In the genomic region with DNA sequence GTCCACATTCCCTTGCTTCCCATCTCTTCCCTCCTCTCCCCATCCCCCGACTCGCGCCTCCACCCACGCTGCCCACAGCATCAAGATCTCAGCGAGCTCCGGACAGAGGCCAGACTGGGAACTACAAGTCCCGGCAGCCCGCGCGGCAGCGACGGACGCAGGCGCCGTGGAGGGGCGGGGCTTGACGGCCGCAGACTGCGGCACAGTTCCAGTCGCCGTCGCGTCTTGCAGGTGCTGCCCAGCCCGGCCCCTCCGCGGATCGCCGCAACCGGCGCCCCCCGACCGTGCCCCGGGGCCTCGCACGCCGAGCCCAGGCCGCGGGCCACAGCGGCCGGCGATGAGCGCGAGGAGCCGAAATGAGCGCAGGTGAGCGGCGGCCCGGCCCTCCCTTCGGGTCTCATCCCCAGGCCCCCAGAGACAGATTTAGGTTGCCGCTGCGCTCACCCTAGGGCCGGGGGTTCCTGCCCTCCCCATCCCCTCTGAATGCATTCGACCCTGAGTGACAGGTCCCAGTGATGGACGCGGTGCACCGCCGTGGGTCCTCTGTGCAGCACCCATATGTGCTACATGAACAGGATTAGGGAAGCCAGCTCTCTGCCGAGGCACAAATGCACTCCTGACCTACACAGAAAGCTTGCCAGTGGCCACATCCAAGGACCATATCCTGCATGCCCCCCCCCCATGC, we compare ENCODE assay signal across 7 mouse cellular contexts. TPM values are rescaled to one million over a fixed set of nuclear protein-coding genes. Genes with fewer than 3 reads are reported as not detected.
DNase-seq lines count a peak whose midpoint lies in the region; ATAC-seq lines count a peak whose summit lies in the region.

Gene Atp13a2 (plus strand): TSS at position 163 of the 685 bp plus-strand sequence.

- peak; percentile 89 for ATAC-seq in intestine, embryonic 15.5 days

- H3K9ac ChIP-seq in intestine, embryonic 15.5 days, result peak within 1 kb of the TSS; percentile 94

- under 1% methylated on average over 58 of the region's 58 CpGs for WGBS in intestine, embryonic 15.5 days
- under 1% methylated on average over 58 of the region's 58 CpGs for WGBS in midbrain, embryonic 10.5 days

- no peaks in the 10 kb centered on the region for H3K27me3 ChIP-seq in intestine, embryonic 15.5 days (replicated peaks)
- H3K27me3 ChIP-seq in midbrain, embryonic 10.5 days (ENCODE audit: low read depth, poor library complexity, severe bottlenecking), result no peaks in the 10 kb centered on the region

- intact Hi-C loops in gastrocnemius, postnatal 36 days (cut with DNase I), result no loop called here
- intact Hi-C loops in left cerebral cortex, postnatal 25 days (cut with DNase I), result no loop called here

- H3K4me3 ChIP-seq in intestine, embryonic 15.5 days (replicated peaks), result peak within 1 kb of the TSS; percentile 95
- H3K4me3 ChIP-seq in midbrain, embryonic 10.5 days, result peak within 1 kb of the TSS; percentile 74

- H3K4me2 ChIP-seq in intestine, embryonic 15.5 days (replicated peaks), result peak within 1 kb of the TSS; percentile 85

- peak; percentile 91 to 93 for DNase-seq in adrenal gland, adult 18-20 months (ENCODE audit: low spot score in 2 of 2)
- peak; percentile 94 for DNase-seq in embryo, embryonic 11 days
- peak; percentile 85 for DNase-seq in gastrocnemius, postnatal 36 days
- DNase-seq in left cerebral cortex, postnatal 25 days (ENCODE audit: low spot score in 2 of 2), result peak; percentile 96
- DNase-seq in midbrain, embryonic 10.5 days (ENCODE audit: low spot score), result peak; percentile 87
- DNase-seq in right cerebral cortex, postnatal 4 days, result peak; percentile 92

- H3K9me3 ChIP-seq in intestine, embryonic 15.5 days, result no peaks in the 10 kb centered on the region
- H3K9me3 ChIP-seq in midbrain, embryonic 10.5 days (replicated peaks), result no peaks in the 10 kb centered on the region

- H3K4me1 ChIP-seq in intestine, embryonic 15.5 days (replicated peaks), result peaks cover 26% of the 10 kb centered on the region
- H3K4me1 ChIP-seq in midbrain, embryonic 10.5 days, result peaks cover 63% of the 10 kb centered on the region

- H3K27ac ChIP-seq in intestine, embryonic 15.5 days, result peak within 1 kb of the TSS; percentile 44; the same call in 1 of the 2 replicates
- H3K27ac ChIP-seq in midbrain, embryonic 10.5 days (replicated peaks), result peak within 1 kb of the TSS; percentile 87

- no peaks in the 10 kb centered on the region for H3K36me3 ChIP-seq in intestine, embryonic 15.5 days
- peaks cover 14% of the 10 kb centered on the region; the same call in 1 of the 2 replicates for H3K36me3 ChIP-seq in midbrain, embryonic 10.5 days

RNA-seq across cellular contexts. Expression of gene Atp13a2, which starts in this region (rescaled TPM):
- 10 to 100 TPM; 30.2 to 31.0 TPM for total RNA-seq in adrenal gland, adult 18-20 months (2021)
- total RNA-seq in gastrocnemius, postnatal 36 days (2021), result 10 to 100 TPM; 16.6 to 17.5 TPM
- polyA plus RNA-seq in intestine, embryonic 15.5 days (2015; fragmentation: Nextera tagmentation; extraction: Ambion mirVana), result 29.8 and 35.7 TPM in 2 replicates
- 100 to 1,000 TPM; 162 to 171 TPM for total RNA-seq in left cerebral cortex, postnatal 25 days (2021)
- 42.5 and 56.5 TPM in 2 replicates for polyA plus RNA-seq in midbrain, embryonic 10.5 days (2016; fragmentation: Nextera tagmentation; extraction: Ambion mirVana)

Comparison
In these comparisons a context has a peak if more than half of its experiments do, and no peak if none do; other contexts are left out.
1. Peak in every context shown above with its lines: DNase-seq, ATAC-seq, H3K4me3 ChIP-seq and H3K27ac ChIP-seq.
2. RNA of gene Atp13a2 (total RNA-seq): 162 to 171 TPM in left cerebral cortex, postnatal 25 days; 30.2 to 31.0 TPM in adrenal gland, adult 18-20 months and 16.6 to 17.5 TPM in gastrocnemius, postnatal 36 days; every median in the first group is over 4 times any median in the second.